Mouse (Mus musculus) olfactory bulb, adult 2 months (tissue): ENCODE data around the gene Prex1.

Source experiments
- CTCF ChIP-seq: fragments of 200-500 bp; IDR thresholded peaks from 2 replicates; pipeline ENCODE4 v1.5.1; 2012; ENCODE audit warnings: low read depth, mild to moderate bottlenecking, low read length, moderate library complexity; ENCODE audit not compliant: insufficient read depth
- POLR2A ChIP-seq: fragments of 200-500 bp; IDR thresholded peaks from 2 replicates; pipeline ENCODE4 v1.6.1; 2012; ENCODE audit warnings: mild to moderate bottlenecking, low read depth, low read length, moderate library complexity; ENCODE audit not compliant: insufficient read depth

- TF ChIP-seq CTCF (no peak), POLR2A (no peak)
Observed at GRCm38 (mm10) chr2:166719301-166719929, 5.8 kb upstream of the Prex1 start.
